Mouse (Mus musculus) testis, adult 2 months (tissue): ENCODE measurements at regions not wholly inside any gene's neighbourhood (a gene's known extent, or its start where the extent isn't known, plus 50 kb on each side); places are given as distances from the start of the nearest gene placed in this dataset.

Source experiments
- CTCF ChIP-seq: fragments of 200-500 bp; IDR thresholded peaks from 2 replicates; pipeline ENCODE4 v1.5.1; 2012; ENCODE audit warnings: low read depth, mild to moderate bottlenecking, inconsistent platforms, low read length, moderate library complexity; ENCODE audit not compliant: control insufficient read depth, insufficient read depth, insufficient replicate concordance
- POLR2A ChIP-seq: fragments of 200-500 bp; IDR thresholded peaks from 2 replicates; pipeline ENCODE4 v1.6.1; 2012; ENCODE audit warnings: low read depth, mild to moderate bottlenecking, inconsistent platforms, low read length, moderate library complexity; ENCODE audit not compliant: control insufficient read depth

- no peak for TF ChIP-seq CTCF
- no peak for TF ChIP-seq POLR2A
Observed at GRCm38 (mm10) chr10:98496254-98496653, 418.0 kb upstream of the Atp2b1 start.
